Mouse (Mus musculus) lung, postnatal 25 days (tissue): ENCODE measurements around the gene Thop1.
"Not testable (repeated sequence)": the region's sequence is repeated elsewhere in the genome, so short reads cannot be mapped to it uniquely, and the experiment has no call there.

Source experiments
- DNase-seq: peaks from one replicate; pipeline ENCODE4 v3.0.0; 2022; ENCODE audit warnings: low spot score

Gene Thop1

DNA sequence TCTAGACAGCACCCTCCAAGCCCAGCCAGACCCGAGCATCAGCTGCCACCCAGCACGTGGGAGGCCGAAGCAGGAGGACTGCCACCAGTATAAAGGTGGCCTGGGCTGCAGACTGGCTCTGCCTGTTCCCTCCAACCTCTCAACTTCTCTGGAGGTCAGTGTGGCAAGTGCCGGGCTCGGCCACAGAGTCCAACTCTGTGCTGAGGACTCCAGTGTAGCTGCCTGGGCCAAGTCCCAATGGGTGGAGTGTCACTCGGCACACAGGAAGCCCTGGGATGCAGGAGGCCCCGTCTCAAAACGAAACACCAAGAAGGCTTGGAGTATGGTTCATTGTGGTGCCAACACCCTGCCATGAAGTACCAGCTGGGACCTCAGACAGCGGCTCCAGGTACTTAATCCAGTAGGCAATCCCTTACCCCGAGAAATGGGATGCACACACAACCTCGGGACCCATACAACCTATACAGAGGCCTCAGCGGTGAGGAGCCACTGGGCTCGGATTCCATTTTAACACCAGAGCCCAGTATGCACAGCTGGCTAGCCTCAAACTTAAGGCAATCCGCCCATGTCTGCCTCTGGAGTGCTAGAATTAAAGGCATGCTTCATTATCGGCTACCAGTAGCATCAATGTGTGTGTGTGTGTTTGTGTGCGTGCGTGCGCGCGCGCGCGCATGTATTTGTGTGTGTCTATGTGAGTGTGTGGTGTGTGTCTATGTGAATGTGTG is 12.3 kb upstream of the Thop1 start:
- no peak for DNase-seq

DNA sequence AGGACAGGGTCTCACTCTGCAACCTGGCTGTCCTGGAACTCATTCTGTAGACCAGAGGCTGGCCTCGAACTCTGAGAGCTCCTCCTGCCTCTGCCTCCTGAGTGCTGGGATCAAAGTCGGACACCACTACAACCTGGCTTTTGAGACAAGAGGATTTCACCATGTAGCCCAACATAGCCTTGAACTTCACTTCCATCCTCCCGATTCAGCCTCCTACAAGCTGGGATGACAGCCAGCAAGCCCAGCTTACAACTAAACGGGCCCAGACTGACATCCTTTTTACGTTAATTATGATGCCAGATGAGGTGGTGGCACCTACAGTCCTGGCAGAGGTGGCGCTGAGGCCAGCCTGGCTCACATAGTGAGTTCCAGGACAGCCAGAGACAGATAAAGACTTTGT is 10.9 kb upstream of the Thop1 start:
- no peak for DNase-seq

DNA sequence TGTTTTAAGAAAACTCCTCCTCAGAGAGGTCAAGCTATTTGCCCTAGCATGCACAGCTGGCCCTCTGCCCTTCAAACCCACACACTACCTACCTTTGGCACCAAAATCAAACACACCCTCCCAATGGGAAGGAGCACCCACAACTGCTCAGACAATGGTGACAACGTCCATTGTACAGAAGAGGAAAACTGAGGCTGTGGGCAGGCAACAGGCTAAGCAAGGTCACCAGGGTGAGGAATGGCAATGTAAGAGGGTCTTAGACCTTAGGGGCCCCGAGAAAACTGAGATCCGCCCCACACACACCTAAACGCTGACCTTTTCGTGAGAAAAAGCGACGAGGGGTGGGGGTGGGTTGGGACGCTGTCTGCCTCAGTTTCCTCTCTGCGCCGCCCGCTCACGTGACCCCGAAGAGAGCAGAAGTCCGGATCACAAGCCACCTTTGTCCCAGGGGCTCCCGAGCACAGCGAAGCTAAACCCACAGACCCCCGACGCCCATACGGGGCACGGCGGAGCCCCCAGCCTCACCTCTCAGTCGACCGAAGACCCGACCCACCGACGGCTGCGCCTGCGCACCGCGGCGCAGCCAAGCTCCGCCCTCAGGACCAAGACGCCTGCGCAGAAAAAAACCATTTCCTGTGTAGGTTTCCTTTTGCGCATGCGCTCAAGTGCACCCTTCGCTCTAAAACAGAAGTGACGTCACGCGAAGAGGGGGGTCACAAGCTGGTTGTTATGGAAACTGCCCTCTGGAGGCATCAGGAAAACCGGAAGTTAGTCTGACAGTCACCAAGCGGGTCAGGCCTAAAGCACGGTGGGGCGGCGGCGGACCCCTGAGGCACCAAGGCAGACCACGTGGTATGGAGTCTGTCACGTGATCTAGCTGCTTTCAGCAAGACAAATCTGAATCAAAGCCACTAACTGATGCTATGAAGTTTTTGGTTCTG is 10.0 kb upstream of the Thop1 start, which contains the start of gene Sgta:
Sgta (minus strand) TSS at position 579 of the 941 bp plus-strand sequence.
- DNase-seq = peak; percentile 100

DNA sequence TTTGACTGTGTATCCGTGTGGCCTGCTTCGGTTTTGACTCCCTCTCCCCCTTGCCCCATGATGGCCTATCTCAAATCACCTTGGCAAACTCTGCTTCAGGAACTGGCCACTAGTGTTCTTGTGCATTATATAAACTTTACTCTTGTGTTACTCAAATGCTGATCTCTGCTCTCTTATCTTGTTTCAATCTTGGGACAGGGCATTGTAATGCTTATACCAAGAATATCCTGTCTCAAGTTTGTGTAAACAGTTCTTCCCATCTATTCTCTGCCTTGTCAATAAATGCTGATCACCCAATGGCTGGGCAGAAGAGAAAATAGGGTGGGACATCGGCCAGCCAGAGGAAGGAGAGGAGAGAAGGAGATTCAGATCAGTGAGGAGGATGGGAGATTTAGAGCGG is 7.1 kb upstream of the Thop1 start:
- DNase-seq = peak; percentile 45

DNA sequence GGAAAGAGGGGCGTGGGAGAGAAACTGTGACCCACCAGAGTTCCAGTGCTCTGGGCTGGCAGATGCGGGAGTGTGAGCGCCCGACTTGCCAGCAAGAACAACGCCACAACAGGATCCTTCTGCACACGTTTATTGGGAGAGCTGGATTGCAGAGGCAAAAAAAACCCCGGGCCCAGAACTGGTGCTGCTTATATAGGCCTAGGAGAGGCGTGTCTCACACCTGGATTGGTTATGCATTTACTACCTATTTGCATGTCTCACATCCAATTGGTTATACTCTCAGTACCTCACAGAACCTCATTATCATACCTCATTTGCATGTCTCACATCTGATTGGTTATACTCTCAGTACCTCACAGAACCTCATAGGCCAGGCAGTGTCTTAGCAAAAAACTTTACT is 5.3 kb upstream of the Thop1 start:
- not testable (repeated sequence) for DNase-seq

DNA sequence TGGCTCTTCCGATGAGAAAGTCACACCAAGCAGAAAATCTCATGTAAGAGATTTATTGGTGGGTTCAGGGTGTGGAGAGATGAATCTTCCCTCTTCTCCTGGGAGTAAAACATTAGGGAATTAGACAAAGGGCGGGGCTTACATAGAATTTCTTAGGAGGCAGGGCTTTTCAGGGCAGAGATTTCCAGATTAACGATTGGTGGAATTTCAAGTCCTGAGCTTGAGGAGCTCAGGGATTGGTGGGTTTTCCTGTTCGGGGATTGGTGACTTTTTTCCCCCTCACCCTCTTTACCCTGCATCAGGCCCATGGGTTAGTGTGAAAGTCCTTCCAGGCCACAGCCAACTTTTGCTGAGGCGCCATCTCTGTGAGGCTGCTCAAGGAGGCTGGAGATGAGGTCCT is 1.1 kb upstream of the Thop1 start:
- DNase-seq = no peak

DNA sequence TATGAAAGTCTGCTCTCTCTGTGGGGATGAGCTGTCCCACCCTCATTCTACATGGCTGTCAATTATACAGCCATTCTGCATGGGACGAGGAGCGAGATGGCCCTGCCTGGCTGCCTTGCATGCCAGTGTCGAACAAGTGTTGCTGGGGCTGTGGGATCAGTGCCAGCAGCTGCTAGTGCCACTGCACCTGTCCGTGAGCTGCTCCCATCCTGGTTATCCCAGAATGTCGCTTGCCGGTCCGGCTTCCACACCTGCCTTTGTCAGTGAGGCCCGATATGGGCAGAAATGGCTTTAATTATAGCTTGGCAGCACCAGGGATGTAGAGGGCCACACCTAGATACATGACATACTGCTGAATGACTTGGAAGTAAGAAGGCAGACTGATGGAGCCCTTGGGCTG is 2.5 kb downstream of the Thop1 start:
- no peak for DNase-seq

DNA sequence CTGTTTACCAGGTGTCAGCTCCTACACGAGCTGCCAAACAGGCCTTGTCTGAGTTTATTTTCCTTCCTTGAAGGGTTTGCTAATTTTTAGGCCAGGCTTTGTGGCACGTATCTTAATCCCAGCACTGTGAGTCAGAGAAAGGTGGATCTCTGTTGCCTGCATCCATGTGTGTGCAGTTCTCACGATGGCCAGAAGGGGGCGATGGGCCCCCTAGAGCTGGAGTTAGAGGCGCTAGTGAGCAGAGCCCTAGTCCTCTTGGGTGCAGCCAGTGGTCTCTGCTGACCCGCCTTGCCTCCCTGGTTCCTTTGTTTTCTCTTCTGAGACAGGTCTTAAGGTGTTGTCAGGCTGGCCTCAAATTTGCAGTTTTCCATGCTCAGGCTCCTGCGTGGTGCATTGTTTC is 3.6 kb downstream of the Thop1 start:
- DNase-seq = no peak

DNA sequence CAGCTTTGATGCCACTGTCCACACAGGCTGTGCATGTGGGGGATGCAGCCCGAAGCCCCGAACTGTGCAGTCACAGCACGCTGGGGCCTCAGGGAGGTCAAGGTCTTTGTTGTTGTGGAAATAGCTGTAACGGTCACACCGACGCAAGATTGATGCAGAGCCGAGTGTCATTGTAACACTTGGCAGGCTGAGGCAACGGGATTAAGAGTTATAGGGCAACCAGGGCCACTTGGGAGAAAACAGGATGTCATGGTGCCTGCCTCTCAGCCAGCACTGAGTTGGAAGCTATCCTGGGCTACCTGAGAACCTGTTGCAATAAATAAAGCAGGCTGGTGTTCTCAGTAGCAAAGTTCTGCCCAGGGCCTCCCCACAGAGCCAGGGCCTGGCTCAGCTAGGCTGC is 5.9 kb downstream of the Thop1 start:
- no peak for DNase-seq

DNA sequence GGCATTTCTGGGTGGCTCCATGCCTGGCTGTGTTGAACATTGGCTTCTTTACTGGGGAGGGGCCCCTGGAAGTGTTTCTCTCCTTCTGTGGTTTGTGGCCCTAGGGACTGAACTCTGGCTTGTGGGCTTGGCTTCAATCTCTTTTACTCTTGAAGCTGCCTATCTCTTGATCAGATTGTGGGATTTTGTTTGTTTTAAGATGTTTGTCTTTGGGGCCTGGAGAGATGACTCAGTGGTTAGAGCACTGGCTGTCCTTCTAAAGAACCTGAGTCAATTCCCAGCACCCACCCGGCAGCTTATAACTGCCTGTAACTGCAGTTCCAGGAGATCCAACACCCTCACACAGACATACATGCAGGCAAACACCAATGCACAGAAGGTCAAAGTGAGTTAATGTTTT is 6.5 kb downstream of the Thop1 start:
- no peak for DNase-seq

DNA sequence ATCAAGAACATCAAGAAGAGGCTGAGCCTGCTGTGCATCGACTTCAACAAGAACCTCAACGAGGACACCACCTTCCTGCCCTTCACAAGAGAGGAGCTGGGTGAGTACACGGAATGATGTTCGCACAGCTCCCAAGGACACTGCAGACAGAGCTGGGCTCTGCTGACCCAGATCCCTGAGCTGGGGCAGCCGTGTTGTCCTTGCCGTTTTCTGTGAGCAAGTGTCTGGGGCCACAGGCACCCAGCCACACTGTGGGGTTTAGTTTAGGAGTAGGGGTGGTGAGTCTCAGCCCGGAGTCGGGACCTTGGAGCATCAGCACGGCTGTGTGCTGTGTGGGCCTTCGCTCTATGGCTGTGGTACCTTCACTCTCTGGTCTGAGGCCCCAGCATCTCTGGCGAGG is 8.1 kb downstream of the Thop1 start:
- no peak for DNase-seq

DNA sequence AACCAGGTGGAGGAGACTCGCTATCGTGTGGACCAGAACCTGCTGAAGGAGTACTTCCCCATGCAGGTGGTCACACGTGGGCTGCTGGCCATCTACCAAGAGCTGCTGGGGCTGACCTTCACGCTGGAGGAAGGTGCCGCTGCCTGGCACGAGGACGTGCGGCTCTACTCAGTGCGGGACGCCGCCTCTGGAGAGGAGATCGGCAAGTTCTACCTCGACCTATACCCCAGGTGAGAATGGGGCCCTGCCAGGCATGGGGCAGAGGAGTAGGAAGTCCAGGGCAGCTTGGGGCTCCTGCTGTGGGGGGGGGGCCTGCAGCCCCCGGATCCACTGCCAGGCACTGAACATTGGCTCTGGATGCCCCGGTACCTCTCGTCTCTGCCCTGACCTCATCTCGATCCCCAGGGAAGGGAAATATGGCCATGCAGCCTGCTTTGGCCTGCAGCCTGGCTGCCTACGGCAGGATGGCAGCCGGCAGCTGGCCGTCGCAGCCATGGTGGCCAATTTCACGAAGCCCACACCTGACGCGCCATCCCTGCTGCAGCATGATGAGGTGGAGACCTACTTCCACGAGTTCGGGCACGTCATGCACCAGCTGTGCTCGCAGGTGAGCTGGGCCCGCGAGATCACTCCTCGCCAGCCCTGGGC is 10.3 kb downstream of the Thop1 start:
- no peak for DNase-seq

DNA sequence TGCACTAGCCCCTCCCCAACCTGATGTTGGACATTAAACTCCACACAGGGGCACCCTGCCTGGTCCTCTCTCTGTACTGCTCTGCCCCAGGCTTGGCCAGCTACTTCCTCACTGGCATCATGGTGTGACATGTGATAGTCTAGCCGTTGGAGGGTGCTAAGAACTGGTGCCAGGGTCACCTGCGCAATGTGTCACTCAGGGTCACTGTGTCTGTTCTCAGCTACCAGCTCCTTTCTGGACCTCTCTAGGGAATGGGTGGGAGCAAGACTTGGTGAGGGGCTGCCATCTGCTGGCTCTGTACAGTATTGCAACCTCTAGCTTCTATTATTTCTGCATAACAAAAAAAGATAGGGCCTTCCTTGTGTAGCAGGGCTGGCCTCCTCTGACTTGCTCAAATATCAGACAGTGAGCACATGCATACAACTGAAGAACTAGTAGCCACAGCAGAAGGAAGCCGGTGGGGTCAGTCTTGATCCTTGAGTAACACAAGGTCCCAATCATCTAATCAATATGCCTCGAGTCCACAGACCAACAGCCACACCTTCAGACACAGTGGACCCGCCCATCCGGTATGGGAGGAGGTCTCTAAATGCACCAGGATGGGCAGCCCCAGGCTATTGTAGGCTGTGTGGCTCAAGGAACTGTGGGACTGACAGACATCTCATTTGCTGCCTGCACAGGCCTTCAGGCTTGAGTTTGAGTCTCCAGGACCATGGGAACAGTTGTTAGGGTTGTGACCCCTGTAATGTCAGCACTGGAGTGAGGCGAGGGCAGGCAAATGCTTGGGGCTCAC is 12.5 kb downstream of the Thop1 start:
- peak; percentile 68 for DNase-seq

DNA sequence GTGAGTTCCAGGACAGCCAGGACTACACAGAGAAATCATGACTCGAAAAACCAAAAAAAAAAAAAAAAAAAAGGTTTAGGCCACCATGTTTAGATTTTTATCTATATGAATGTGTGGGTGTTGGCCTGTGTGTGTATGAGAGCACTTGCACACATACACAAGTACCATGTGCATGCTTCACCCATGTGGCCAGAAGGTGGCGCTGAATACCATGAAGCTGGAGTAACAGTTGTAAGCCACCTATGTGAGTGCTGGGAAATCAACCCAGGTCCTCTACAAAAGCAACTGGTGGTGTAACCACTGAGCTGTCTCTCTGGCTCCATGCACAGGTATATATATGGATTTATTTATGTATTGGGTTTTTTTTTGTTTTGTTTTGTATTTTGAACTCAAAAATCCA is 17.2 kb downstream of the Thop1 start:
- no peak for DNase-seq

DNA sequence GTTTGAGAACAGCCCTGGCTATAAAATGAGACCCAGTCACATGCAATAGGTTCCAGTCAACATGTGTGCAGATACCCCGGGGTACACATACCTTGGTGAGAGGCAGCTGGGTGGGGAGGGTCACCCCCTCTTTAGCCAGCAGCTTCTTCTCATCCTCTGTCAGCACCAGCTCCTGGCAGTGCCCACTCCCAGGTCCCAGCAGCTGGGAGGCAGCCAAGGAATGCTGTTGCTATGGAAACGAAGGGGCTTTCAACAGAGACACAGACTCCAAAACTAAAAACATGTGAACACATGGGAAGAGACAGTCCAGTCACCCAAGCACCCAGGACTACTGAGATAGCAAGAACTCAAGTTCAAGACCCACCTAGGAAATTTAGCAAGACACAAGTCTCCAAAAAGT is 19.4 kb downstream of the Thop1 start:
- DNase-seq = no peak

DNA sequence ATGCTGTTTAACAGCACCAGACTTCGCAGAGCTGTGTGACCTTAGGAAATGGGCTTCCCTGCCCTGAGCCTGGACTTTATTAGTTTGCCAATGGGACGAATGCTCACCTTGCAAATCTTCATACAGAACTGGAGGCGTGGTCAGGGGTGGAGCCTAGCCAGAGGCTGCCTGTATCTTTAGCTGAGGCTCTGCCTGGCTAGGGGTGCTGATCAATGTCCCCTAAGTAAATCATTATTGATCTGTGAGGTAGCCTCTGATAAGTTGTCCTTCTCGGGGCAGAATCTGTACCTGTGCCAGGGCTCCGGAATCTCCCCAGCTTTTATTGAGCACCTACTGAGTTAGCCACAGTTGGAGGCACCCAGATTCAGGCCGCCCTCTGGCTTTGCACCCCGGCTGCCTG is 20.8 kb downstream of the Thop1 start:
- DNase-seq = no peak

DNA sequence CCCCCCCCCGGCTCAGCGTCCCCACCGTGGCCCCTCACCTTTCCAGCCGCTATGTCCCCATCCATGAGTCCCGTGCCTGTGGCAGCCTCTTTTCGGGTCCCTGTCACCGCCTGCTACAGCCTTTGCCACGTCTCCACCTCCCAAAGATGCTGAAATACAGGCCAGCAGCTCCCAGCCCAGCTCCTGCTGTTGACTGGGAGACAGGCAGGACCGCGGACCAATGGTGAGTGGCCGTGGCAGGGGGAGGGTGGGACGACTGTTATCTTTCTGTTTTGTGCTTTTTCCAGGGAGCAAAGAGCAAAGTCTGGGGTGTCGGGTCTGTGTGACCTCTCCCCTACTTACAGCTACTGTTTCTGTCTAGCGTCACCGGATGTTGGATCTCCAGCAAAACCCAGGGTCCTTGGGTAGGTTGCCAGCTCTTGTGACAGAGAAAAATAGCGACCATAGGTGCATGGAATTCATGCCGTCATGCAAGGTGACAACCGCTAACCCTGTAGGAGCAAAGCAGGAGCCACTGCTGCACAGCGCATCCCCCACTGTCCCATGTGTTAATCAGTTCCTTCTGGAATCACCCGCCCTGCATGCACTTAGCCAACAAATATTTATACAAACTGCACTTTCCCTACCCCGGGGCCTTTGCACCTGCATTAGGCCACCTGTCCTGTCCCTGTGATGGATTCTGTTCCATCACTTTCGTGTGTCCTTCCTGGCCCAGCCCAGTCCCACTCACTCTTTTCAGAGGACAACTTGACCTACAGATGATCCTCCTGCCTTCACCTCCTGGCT is 22.8 kb downstream of the Thop1 start:
- DNase-seq = no peak

DNA sequence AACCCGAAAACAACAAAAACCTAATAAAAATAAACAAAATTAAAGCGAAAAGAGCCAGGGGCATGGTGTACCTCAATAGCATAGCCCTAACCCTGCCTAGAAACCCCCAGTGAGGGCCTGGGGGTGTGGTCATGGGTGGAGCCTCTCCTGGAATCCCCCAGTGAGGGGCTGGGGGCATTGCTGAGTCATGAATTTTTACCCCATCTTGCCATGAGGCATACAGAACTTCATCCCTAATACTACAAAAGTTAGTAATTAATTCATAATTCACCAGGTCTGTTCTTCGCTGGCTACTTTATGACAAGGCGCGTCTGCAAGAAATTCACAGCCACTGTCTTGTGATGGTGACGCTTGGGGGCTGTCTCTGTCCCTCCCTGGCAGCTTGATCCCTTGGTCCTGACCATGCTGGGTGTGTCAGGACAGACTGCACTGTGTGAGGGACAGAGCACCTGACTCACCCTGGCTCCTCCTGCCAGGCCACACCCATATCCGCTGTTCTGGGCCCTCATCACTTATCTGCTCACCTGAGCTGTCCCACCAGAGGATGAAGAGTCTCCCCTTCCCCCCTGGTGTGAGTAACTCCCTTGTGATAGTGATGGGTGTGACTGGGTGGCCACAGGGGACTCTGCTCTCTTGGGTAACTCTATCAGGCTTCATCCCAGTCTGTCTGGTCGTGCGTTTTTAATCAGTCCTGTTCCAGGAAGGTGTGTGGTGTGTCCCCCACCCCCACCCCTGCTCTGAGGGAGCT is 25.3 kb downstream of the Thop1 start:
- DNase-seq = no peak

DNA sequence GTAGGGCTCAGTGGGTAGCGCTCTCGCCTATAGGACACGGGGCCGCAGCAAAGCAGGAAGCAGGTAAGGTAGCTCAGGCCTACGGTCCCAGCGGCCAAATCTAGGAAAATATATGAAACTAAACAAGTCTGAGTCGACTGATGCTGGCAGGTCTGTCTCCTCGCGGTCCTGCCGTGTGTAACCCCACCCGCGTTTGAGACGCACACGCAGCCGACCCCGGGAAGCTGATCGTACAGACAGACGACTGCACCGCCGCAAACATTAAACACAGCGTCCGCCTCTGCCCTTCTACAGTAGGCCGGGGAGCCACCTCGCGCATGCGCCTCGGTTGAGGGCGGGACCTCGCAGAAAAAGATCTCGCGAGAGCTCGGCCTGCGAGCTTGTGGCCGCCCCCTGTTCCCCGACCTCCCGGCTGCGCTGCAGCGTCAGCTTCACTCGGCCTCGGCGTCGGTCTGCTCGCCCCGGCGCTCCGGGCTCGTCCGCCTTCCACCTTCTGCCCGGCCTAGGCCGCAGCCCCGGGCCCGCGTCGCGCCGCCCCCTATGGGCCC is 35.8 kb downstream of the Thop1 start, which contains the start of gene Map2k2:
Map2k2 (plus strand) TSS at position 351 of the 548 bp plus-strand sequence.
- DNase-seq = peak; percentile 97

DNA sequence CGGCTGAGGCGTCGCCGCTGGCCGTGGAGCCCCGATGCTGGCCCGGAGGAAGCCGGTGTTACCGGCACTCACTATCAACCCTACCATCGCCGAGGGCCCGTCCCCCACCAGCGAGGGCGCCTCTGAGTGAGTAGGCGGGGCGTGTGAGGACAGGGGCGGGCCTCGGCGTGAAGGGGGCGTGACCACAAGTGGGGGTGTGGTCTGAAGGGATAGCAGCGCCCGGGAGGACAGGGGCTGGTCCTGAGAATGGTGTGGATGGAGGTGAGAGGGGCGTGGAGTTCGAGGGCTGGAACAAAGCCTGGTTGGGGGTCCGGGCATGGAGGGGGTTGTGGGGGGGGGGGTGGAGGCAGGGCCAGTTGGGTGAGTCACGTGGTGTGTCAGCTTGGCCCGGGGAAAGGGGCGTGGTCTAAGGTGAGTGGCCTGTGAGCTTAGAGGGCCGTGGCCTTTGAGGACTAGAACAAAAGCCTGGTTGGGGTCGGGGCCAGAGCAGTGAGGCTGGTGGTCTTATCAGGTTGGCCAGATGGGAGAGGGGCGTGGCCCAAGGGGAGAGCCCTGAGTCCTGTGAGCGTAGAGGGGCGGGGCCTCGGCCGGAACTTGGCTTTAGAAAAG is 36.4 kb downstream of the Thop1 start:
- DNase-seq = peak; percentile 84
